Mouse (Mus musculus) liver, postnatal 0 days (tissue): Measurements from ENCODE around the gene Tceanc.

Experiments used
- CTCF ChIP-seq: sonication (generic); IDR thresholded peaks from 2 replicates; pipeline ENCODE4 v1.5.1; 2016; ENCODE audit warnings: antibody characterized with exemption, low read depth
- EP300 ChIP-seq: IDR thresholded peaks from 2 replicates; pipeline ENCODE4 v1.6.1; 2016; ENCODE audit warnings: antibody characterized with exemption, low read depth, mild to moderate bottlenecking

GRCm38 (mm10) chrX:166478631-166479364 is 39.6 kb downstream of the Tceanc start:
- no peak for TF ChIP-seq EP300
- no peak for TF ChIP-seq CTCF
